Comparison of ENCODE assay signal across 8 mouse cellular contexts in genomic region chr4:84836979-84837378, GRCm38 (mm10). TPM values are rescaled to one million over a fixed set of nuclear protein-coding genes. Genes with fewer than 3 reads are reported as not detected.
DNase-seq lines count a peak whose midpoint lies in the region; ATAC-seq and TF ChIP-seq lines count a peak whose summit lies in the region.

No protein-coding gene starts in this region.

- WGBS in heart, postnatal 0 days, result 29% methylated on average over 5 of the region's 5 CpGs
- WGBS in heart, embryonic 10.5 days, result 32% methylated on average over 5 of the region's 5 CpGs

- H3K27ac ChIP-seq in heart, postnatal 0 days (ENCODE audit: low read depth), result no peak overlapping the region
- H3K27ac ChIP-seq in heart, embryonic 10.5 days, result no peak overlapping the region

- DNase-seq in heart, postnatal 0 days (ENCODE audit: low spot score), result peak; percentile 18
- DNase-seq in heart, embryonic 10.5 days (ENCODE audit: low spot score), result no peak
- DNase-seq in right cerebral cortex, adult 18-20 months, result peak; percentile 15
- DNase-seq in right cerebral cortex, postnatal 10 days (ENCODE audit: low spot score in 2 of 2), result no peak
- peak; percentile 17 for DNase-seq in cerebellum, adult 8-10 months
- DNase-seq in kidney, postnatal 36 days, result peak; percentile 30 to 49
- DNase-seq in thymus, postnatal 4 days, result peak; percentile 13
- no peak for DNase-seq in layer of hippocampus, postnatal 14 days (ENCODE audit: low spot score in 2 of 2)

- TF ChIP-seq EP300 in heart, postnatal 0 days (IDR thresholded peaks at IDR 0.05; ENCODE audit: low read depth), result no peak

- no peaks in the 10 kb centered on the region for H3K9me3 ChIP-seq in heart, postnatal 0 days (replicated peaks; ENCODE audit: control insufficient read depth, low read length)
- H3K9me3 ChIP-seq in heart, embryonic 10.5 days, result no peaks in the 10 kb centered on the region

- TF ChIP-seq CTCF in heart, postnatal 0 days (IDR thresholded peaks at IDR 0.05; ENCODE audit: low read depth), result peak; percentile 66

- H3K36me3 ChIP-seq in heart, postnatal 0 days (replicated peaks; ENCODE audit: control insufficient read depth, insufficient read depth, low read length), result no peaks in the 10 kb centered on the region
- H3K36me3 ChIP-seq in heart, embryonic 10.5 days, result no peaks in the 10 kb centered on the region

- no peak for ATAC-seq in heart, postnatal 0 days (ENCODE audit: insufficient read depth, low read depth)

- H3K4me3 ChIP-seq in heart, postnatal 0 days (ENCODE audit: low read depth, low read length), result no peak overlapping the region
- no peak overlapping the region for H3K4me3 ChIP-seq in heart, embryonic 10.5 days

- H3K9ac ChIP-seq in heart, postnatal 0 days (replicated peaks; ENCODE audit: low read depth, low read length), result no peak overlapping the region

- H3K27me3 ChIP-seq in heart, postnatal 0 days (ENCODE audit: control insufficient read depth, insufficient read depth, low read length), result no peaks in the 10 kb centered on the region
- H3K27me3 ChIP-seq in heart, embryonic 10.5 days (ENCODE audit: insufficient read depth, poor library complexity, severe bottlenecking), result no peaks in the 10 kb centered on the region

- H3K4me1 ChIP-seq in heart, postnatal 0 days (ENCODE audit: control insufficient read depth, insufficient read depth), result no peaks in the 10 kb centered on the region
- no peaks in the 10 kb centered on the region for H3K4me1 ChIP-seq in heart, embryonic 10.5 days

- no peak overlapping the region for H3K4me2 ChIP-seq in heart, postnatal 0 days (ENCODE audit: low read depth, low read length)

RNA-seq across cellular contexts. Expression of gene Cntln, which starts 47.1 kb away (rescaled TPM):
- total RNA-seq in heart, postnatal 0 days (2014; rRNA removed; ENCODE audit: low replicate concordance), result 5.8 and 16.1 TPM in 2 replicates
- polyA plus RNA-seq in heart, postnatal 0 days (2015; fragmentation: Nextera tagmentation; extraction: Ambion mirVana), result 3.2 and 3.3 TPM in 2 replicates
- 4.8 and 7.4 TPM in 2 replicates for polyA plus RNA-seq in heart, embryonic 10.5 days (2016; fragmentation: Nextera tagmentation; extraction: Ambion mirVana)
- total RNA-seq in layer of hippocampus, postnatal 14 days (2021), result 1 to 10 TPM; 5.9 to 6.2 TPM

Comparison
In these comparisons a context has a peak if more than half of its experiments do, and no peak if none do; other contexts are left out.
1. DNase-seq: peak in heart, postnatal 0 days (single experiment), right cerebral cortex, adult 18-20 months (single experiment), cerebellum, adult 8-10 months (single experiment), kidney, postnatal 36 days (2 of 2) and thymus, postnatal 4 days (single experiment); none in heart, embryonic 10.5 days (single experiment), right cerebral cortex, postnatal 10 days (0 of 2) and layer of hippocampus, postnatal 14 days (0 of 2).